Mouse (Mus musculus): ENCODE measurements at regions not wholly inside any gene's neighbourhood (a gene's known extent, or its start where the extent isn't known, plus 50 kb on each side); places are given as distances from the start of the nearest gene placed in this dataset.

DNA sequence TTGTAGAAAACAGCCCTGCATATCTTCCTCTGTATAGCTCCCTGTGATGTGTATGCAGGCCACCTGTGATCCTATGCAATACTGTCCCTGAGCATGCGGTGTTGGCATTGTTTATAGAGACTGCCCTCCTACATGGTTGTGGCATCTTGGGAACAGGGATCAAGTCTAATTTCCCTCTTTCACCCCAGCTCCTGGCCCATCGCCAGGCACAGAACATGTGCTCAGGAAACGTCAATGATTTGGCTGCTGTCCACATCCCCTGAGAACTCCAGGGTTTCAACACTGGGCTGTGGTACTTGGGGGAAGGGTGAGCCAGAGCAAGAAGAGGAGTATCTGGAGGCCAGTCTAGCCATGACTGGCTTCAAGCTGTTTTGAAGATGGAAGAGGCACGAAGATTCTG is 68.5 kb downstream of the Hoxc4 start:
- Histone ChIP-seq H3K9ac (ENCODE audit: low read length) (no peak overlapping the region), H3K4me3 (ENCODE audit: low read depth, low read length) (no peak overlapping the region), H3K27me3 (replicated peaks; ENCODE audit: control insufficient read depth, insufficient read depth, low read length) (peaks cover 73% of the 10 kb centered on the region), H3K36me3 (ENCODE audit: control insufficient read depth, insufficient read depth, low read length) (no peaks in the 10 kb centered on the region), H3K9me3 (replicated peaks; ENCODE audit: control insufficient read depth, low read length) (no peaks in the 10 kb centered on the region), H3K27ac (ENCODE audit: low read depth, low read length) (no peak overlapping the region), H3K4me1 (ENCODE audit: control insufficient read depth, insufficient read depth, low read length) (peaks cover 15% of the 10 kb centered on the region), H3K4me2 (ENCODE audit: low read length) (no peak overlapping the region)
- 10% methylated on average over 4 of the region's 4 CpGs for WGBS
- DNase-seq (ENCODE audit: low spot score) (peak; percentile 89), ATAC-seq (peak; percentile 72)

- peaks cover 77% of the 10 kb centered on the region for H3K27me3 ChIP-seq (replicated peaks; ENCODE audit: control insufficient read depth, insufficient read depth, low read length)
- H3K4me3 ChIP-seq (ENCODE audit: low read depth, low read length), result peak overlapping the region; percentile 25; the same call in 1 of the 2 replicates
- H3K36me3 ChIP-seq (ENCODE audit: control insufficient read depth, insufficient read depth, low read length), result no peaks in the 10 kb centered on the region
- H3K4me2 ChIP-seq (ENCODE audit: low read length), result peak overlapping the region; percentile 50
- ATAC-seq, result peak; percentile 37
- peaks cover 15% of the 10 kb centered on the region for H3K4me1 ChIP-seq (ENCODE audit: control insufficient read depth, insufficient read depth, low read length)
- 5% methylated on average over 15 of the region's 15 CpGs for WGBS
- no peak for DNase-seq (ENCODE audit: low spot score)
- no peak overlapping the region for H3K27ac ChIP-seq (ENCODE audit: low read depth, low read length)
- H3K9ac ChIP-seq (ENCODE audit: low read length), result peak overlapping the region; percentile 1; the same call in 1 of the 2 replicates
- no peaks in the 10 kb centered on the region for H3K9me3 ChIP-seq (replicated peaks; ENCODE audit: control insufficient read depth, low read length)
Measured at GRCm38 (mm10) chr15:103086672-103087069, 67.9 kb downstream of the Hoxc4 start.
